Mouse (Mus musculus) heart, embryonic 14.5 days (tissue): Measurements from ENCODE around the gene 0610040J01Rik. TPM values are rescaled to one million over a fixed set of nuclear protein-coding genes. Genes with fewer than 3 reads are reported as not detected.
"Not testable (repeated sequence)": the region's sequence is repeated elsewhere in the genome, so short reads cannot be mapped to it uniquely, and the experiment has no call there.

ENCODE experiments used
- ATAC-seq: fragments of 200-750 bp; cut with Nextera tagmentation; 2 replicates; pipeline ENCODE4 v1.8.0; 2017; ENCODE audit warnings: low read depth, moderate TSS enrichment; ENCODE audit not compliant: insufficient number of reproducible peaks, insufficient read depth, low FRiP score
- H3K27ac ChIP-seq, 2 experiments: fragments of 200-500 bp in 1 of 2; fragments of 300-500 bp in 1 of 2; sonication (generic) in 1 of 2; replicated peaks in 1 of 2; 2 replicates each; pipeline ENCODE4 v1.5.1; 2012 to 2014; ENCODE audit warnings: low read depth in 2 of 2, low read length in 2 of 2, control low read depth in 1 of 2, mild to moderate bottlenecking in 1 of 2, mixed read lengths in 1 of 2; ENCODE audit not compliant: control insufficient read depth in 1 of 2, insufficient read depth in 1 of 2
- H3K27me3 ChIP-seq: fragments of 300-500 bp; sonication (generic); 2 replicates; pipeline ENCODE4 v1.6.1; 2014; ENCODE audit warnings: mild to moderate bottlenecking, low read length, control low read depth; ENCODE audit not compliant: control insufficient read depth, insufficient read depth
- H3K36me3 ChIP-seq: fragments of 300-500 bp; sonication (generic); 2 replicates; pipeline ENCODE4 v1.6.1; 2014; ENCODE audit warnings: mild to moderate bottlenecking, control low read depth, low read length, mixed read lengths; ENCODE audit not compliant: control insufficient read depth, insufficient read depth
- H3K4me1 ChIP-seq, 2 experiments: fragments of 200-500 bp in 1 of 2; fragments of 300-500 bp in 1 of 2; sonication (generic) in 1 of 2; 2 replicates each; pipeline ENCODE4 v1.6.1; 2012 to 2014; ENCODE audit warnings: low read length in 2 of 2, control low read depth in 1 of 2, mixed read lengths in 1 of 2; ENCODE audit not compliant: control insufficient read depth in 2 of 2, insufficient read depth in 2 of 2
- H3K4me2 ChIP-seq: fragments of 300-500 bp; sonication (generic); 2 replicates; pipeline ENCODE4 v1.6.1; 2014; ENCODE audit warnings: mild to moderate bottlenecking, low read length
- H3K4me3 ChIP-seq, 2 experiments: fragments of 200-500 bp in 1 of 2; fragments of 300-500 bp in 1 of 2; sonication (generic) in 1 of 2; 2 replicates each; pipeline ENCODE4 v1.5.1; 2012 to 2014; ENCODE audit warnings: low read length in 2 of 2, mild to moderate bottlenecking in 2 of 2, control low read depth in 1 of 2, low read depth in 1 of 2, moderate library complexity in 1 of 2; ENCODE audit not compliant: control insufficient read depth in 1 of 2, insufficient read depth in 1 of 2
- H3K9ac ChIP-seq: fragments of 300-500 bp; sonication (generic); 2 replicates; pipeline ENCODE4 v1.6.1; 2014; ENCODE audit warnings: mild to moderate bottlenecking, low read length
- H3K9me3 ChIP-seq: fragments of 300-500 bp; sonication (generic); 2 replicates; pipeline ENCODE4 v1.6.1; 2016; ENCODE audit warnings: low read length, control low read depth; ENCODE audit not compliant: control insufficient read depth
- WGBS: fragments of 180-500 bp; shearing (Covaris S2); extraction: QIAGEN DNeasy Blood & Tissue Kit; methylation state at CpG from one replicate; pipeline ENCODE4 v1.1.7; 2014; 5-methylcytosine and 5-hydroxymethylcytosine counted together
- polyA plus RNA-seq: library from polyadenylated mRNA; unstranded; fragments of >200 nt; fragmentation: Nextera tagmentation; extraction: Ambion mirVana; gene quantifications from 2 replicates; pipeline ENCODE4 v1.2.1, GENCODE M21; 2014

Gene 0610040J01Rik
- polyA plus RNA-seq, 1 experiment from 2014 or later = 0.63 TPM

DNA sequence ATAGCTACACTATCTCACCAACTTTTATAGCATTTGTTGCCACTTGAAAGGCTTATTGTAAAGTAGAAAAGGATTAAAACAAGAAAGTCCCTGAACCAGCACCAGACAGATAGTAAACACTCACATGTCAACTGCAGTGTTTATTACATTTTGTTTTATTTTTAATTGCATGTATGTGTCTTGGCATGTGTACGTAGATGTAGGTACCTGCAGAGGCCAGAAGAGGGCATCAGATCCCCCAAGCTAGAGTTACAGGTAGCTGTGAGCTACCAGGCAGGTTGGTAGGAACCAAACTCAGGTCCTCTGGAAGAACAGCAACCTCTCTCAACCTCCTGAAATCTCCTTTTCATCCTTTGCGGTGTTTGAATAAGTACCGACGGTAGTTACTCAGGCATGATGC is 74.9 kb downstream of the 0610040J01Rik start:
- Histone ChIP-seq H3K36me3 (no peaks in the 10 kb centered on the region), H3K9me3 (no peaks in the 10 kb centered on the region), H3K27ac (no peak overlapping the region), H3K4me2 (no peak overlapping the region), H3K4me1 (no peaks in the 10 kb centered on the region), H3K9ac (no peak overlapping the region), H3K27me3 (no peaks in the 10 kb centered on the region), H3K4me3 (no peak overlapping the region)
- WGBS = 94% methylated on average over 4 of the region's 4 CpGs
- no peak for ATAC-seq

DNA sequence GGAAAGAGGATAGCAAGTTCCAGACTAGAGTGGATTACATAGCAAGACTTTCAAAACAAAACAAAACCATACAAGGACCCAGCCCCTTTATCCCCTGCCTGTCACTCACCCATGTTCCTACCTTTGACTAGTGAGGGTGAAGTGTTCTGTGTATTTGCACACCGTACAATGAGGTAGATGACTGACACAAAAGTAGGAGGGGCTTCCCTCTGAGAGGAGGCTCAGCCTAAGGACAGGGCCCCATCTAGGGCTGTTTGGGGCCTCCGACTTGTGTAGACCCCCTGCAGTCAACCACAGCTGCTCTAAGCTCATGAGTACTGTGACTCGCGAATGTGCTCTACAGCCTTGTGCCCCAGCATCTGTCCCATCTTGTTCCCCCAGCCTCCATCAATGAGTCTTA is 79.1 kb downstream of the 0610040J01Rik start:
- no peak for ATAC-seq
- WGBS = 73% methylated on average over 4 of the region's 4 CpGs
- no peaks in the 10 kb centered on the region for H3K9me3 ChIP-seq
- H3K27ac ChIP-seq = no peak overlapping the region
- no peak overlapping the region for H3K4me2 ChIP-seq
- H3K27me3 ChIP-seq = no peaks in the 10 kb centered on the region
- no peaks in the 10 kb centered on the region for H3K4me1 ChIP-seq
- no peak overlapping the region for H3K9ac ChIP-seq
- no peaks in the 10 kb centered on the region for H3K36me3 ChIP-seq
- H3K4me3 ChIP-seq = no peak overlapping the region

DNA sequence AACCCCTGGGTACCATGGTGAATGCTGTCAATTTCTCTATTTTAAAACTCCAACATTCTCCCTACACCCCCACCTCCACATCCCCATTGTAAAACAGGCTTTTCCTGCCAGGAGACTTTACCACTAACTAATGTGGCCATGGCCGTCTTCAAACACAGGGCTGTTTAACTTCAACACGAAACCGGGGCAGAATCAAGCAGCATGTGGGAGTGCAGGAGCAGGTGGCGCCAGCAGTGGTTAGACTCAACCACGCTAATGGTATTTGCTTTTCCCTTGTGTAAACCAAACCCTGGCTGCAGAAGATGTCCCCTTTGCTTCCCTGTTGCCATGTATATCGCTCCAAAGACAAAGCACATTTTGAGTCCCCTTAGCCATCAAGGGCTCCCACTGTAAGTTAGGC is 79.7 kb downstream of the 0610040J01Rik start:
- 81% methylated on average over 6 of the region's 6 CpGs for WGBS
- H3K4me2 ChIP-seq = no peak overlapping the region
- no peaks in the 10 kb centered on the region for H3K4me1 ChIP-seq
- H3K27me3 ChIP-seq = no peaks in the 10 kb centered on the region
- no peaks in the 10 kb centered on the region for H3K9me3 ChIP-seq
- no peak overlapping the region for H3K4me3 ChIP-seq
- no peak overlapping the region for H3K9ac ChIP-seq
- no peak overlapping the region for H3K27ac ChIP-seq
- ATAC-seq = no peak
- H3K36me3 ChIP-seq = no peaks in the 10 kb centered on the region

DNA sequence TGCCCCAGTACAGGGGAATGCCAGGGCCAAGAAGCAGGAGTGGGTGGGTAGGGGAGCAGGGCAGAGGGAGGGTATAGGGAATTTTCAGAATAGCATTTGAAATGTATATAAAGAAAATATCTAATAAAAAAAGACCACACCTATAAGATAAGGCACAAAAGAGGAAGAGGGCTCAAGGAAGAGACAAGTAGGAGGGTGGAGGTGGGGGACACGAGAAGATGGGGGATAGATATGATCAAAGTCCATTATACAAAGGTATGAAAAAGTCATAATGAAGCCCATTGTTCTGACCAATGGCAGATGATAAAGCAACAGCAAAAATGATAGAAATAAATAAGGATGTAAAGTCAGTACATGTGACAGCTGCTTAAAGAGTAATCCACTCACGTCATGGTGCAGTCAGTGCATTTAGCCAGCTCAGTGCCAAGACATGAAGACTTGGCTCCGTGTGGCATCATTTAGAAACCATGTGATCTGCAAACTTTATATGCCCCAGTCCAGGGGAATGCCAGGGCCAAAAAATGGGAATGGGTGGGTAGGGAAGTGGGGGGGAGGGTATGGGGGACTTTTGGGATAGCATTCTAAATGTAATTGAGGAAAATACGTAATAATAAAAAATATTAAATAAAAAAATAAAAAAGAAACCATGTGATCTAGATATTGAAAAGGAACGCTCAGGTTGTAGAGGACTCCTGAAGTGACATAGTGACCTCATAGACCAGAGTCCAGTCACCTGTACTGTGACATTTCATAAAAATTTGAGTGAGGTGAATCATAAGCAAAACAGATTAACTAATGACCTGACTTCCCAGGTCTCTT is 85.0 kb downstream of the 0610040J01Rik start:
- not testable (repeated sequence) for H3K4me2 ChIP-seq, ATAC-seq, H3K36me3 ChIP-seq, H3K9me3 ChIP-seq, H3K4me3 ChIP-seq, H3K27ac ChIP-seq, H3K27me3 ChIP-seq, H3K4me1 ChIP-seq, H3K9ac ChIP-seq
- 83% methylated on average over 5 of the region's 5 CpGs for WGBS

DNA sequence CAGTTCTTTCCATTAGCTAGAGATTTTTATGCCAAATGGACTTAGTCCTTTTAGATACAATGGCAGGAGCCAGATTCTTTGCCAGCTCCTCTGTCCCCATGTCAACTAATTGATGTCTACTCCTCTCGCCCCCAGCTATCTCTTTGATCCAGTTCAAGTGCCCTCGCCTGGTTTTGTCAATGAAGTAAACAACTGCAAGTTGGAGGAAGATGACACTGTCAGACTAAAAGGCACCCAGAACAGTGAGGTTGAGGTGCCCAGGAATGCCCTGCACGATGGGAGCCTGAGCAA is 85.6 kb downstream of the 0610040J01Rik start:
- WGBS = 84% methylated on average over 3 of the region's 3 CpGs
- no peak for ATAC-seq

DNA sequence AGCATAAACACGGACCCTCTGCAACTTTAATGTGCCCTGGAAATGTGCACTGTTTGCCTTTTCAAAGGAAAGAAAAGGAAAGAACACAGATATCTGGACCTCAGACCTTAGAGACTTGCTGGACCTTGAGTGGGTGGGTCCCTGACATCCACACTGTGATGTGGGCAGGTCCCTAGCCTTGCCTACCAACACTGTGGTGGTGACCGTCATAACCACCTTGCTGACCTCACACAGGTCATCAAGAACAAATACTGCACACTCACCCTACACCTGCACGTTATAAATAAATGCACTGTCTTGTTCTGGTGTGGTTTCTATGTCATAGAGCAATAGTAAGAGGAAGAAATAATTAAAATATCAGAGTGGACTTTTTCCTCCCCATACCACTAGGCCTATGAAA is 91.2 kb downstream of the 0610040J01Rik start:
- H3K27ac ChIP-seq = no peak overlapping the region
- no peak for ATAC-seq
- H3K4me1 ChIP-seq = 0 out of 4 replicates have a peak, but pooled peaks cover 0 to 2% of the 10 kb centered on the region in 2 experiments
- H3K9me3 ChIP-seq = no peaks in the 10 kb centered on the region
- H3K36me3 ChIP-seq = no peaks in the 10 kb centered on the region
- H3K9ac ChIP-seq = no peak overlapping the region
- H3K4me2 ChIP-seq = no peak overlapping the region
- no peak overlapping the region for H3K4me3 ChIP-seq
- peaks cover 20% of the 10 kb centered on the region; the same call in 1 of the 2 replicates for H3K27me3 ChIP-seq
- WGBS = 72% methylated on average over 3 of the region's 3 CpGs

More for the DNA sequence above, 85.6 kb downstream of the 0610040J01Rik start:
- Histone ChIP-seq H3K36me3 (no peaks in the 10 kb centered on the region), H3K4me3 (no peak overlapping the region), H3K9ac (no peak overlapping the region), H3K27ac (no peak overlapping the region), H3K4me1 (no peaks in the 10 kb centered on the region), H3K27me3 (peaks cover 3% of the 10 kb centered on the region; the same call in 1 of the 2 replicates), H3K9me3 (no peaks in the 10 kb centered on the region), H3K4me2 (no peak overlapping the region)

DNA sequence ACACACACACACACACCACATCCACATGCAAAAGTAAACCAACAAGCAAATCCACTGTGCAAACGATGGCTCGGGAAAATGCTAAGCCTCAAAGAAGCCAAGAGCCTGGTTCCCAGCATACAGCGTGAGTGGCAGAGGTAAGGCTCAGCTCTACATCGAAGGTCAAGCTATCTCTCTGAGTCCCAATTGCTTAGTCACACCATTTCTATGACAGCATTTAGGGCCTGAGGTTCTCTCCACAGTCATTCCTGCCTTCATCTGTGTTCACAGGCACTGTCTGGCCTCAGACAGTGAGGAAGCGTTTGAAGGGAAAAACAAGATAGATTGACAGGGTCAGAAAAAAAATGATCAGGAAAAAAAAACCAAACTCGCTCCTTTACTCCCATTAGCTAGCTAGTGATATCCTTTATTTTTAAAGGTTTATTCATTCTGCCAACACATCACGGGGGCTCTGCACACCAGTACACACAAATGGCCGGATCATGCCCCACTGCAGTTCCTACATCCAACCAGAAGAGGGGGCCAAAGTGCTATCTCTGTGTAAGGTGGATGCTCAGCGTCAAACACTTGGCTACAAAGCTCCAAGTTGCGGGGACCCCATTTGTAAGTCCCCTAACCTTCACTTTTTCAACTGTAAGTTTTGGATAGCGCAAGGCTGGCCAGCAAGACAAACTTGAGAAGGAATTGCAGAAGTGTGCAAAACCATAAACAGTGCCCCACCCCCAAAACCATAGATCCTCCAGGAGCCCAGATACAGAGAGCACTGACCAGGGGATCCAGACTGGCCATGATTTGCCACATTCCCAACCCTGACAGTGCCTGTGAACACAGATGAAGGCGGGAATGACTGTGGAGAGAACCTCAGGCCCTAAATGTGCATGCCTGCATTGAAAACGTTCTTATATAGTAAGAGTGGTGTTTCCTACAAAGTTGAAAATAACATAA is 94.3 kb downstream of the 0610040J01Rik start:
- Histone ChIP-seq H3K36me3 (no peaks in the 10 kb centered on the region), H3K9ac (no peak overlapping the region), H3K9me3 (no peaks in the 10 kb centered on the region), H3K4me3 (no peak overlapping the region), H3K4me2 (no peak overlapping the region), H3K27ac (no peak overlapping the region), H3K27me3 (peaks cover 18% of the 10 kb centered on the region), H3K4me1 (0 out of 4 replicates have a peak, but pooled peaks cover 0 to 2% of the 10 kb centered on the region in 2 experiments)
- ATAC-seq = no peak
- WGBS = 44% methylated on average over 13 of the region's 13 CpGs
